Mouse (Mus musculus): ENCODE data around the gene Cdkl3.

The Cdkl3 gene

GRCm38 (mm10) chr11:52127169-52127568 lies 123.1 kb downstream of the Cdkl3 start:
- DNase-seq: no peak

GRCm38 (mm10) chr11:52127760-52128159 lies 123.7 kb downstream of the Cdkl3 start:
- no peak for DNase-seq

- no peak for DNase-seq
Observed at GRCm38 (mm10) chr11:52128316-52129061, 124.5 kb downstream of the Cdkl3 start.

DNA sequence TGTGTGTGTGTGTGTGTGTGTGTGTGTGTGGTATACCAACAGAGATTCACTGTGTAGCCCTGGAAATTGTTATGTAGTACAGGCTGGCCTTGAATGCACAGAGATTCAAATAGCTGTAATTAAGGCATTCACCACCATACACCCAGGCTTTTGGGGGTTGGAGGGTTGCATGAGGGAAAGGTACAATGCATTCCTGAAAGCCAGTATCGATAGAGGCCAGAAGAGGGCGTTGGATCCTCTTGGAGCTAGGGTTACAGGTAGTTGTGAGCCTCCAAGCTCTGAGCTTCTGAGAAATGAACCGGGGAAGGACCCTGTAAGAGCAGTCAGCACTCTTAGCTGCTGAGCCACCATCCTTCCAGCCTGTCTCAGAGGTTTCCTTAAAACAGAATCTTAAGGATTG lies 125.2 kb downstream of the Cdkl3 start:
- peak; percentile 17 for DNase-seq

- DNase-seq: no peak
Observed at GRCm38 (mm10) chr11:52129621-52130450, 125.8 kb downstream of the Cdkl3 start.

DNA sequence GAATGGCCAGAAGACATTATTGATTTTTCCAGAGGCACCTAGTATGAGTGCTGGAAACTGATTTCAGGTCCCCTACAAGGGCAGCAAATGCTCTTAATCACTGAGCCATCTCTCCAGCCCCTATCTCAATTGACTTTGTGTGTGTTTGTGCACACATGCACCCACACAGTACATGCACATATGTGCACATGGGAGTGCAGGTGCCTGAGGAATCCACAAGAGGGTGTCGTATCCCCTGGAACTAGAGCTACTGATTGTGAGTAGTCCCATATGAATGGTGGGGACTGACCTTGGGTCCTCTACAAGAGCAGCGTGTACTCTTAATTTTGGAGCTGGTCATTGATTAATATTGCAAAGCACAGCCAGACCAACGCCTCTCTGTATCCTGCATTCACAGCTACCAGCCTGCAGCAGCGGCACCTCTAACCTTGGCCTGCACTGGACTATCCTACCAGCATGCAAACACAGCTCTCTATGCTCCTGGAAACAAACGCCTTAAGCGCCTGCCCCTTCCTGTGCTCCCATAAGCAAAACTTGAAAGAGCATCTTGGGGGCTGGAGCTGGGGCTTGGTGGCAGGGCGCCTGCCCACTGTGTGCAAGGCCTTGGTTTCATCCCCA lies 126.5 kb downstream of the Cdkl3 start:
- DNase-seq: no peak
